Mouse (Mus musculus) heart, embryonic 16.5 days (tissue): Measurements from ENCODE around the gene Rgmb. TPM values are rescaled to one million over a fixed set of nuclear protein-coding genes. Genes with fewer than 3 reads are reported as not detected.

Source experiments
- ATAC-seq: fragments of 200-750 bp; cut with Nextera tagmentation; replicated peaks from 2 replicates; pipeline ENCODE4 v1.8.0; 2017; ENCODE audit warnings: moderate number of reproducible peaks; ENCODE audit not compliant: insufficient read depth, low FRiP score; ENCODE audit errors: extremely low read depth
- H3K27ac ChIP-seq: fragments of 300-500 bp; sonication (generic); 2 replicates; pipeline ENCODE4 v1.5.1; 2014; ENCODE audit warnings: mild to moderate bottlenecking, low read length, control low read depth, moderate library complexity
- H3K27me3 ChIP-seq: fragments of 300-500 bp; sonication (generic); 2 replicates; pipeline ENCODE4 v1.6.1; 2014; ENCODE audit warnings: low read length, mixed read lengths; ENCODE audit not compliant: control insufficient read depth, insufficient read depth
- H3K36me3 ChIP-seq: fragments of 300-500 bp; sonication (generic); 2 replicates; pipeline ENCODE4 v1.6.1; 2014; ENCODE audit not compliant: control insufficient read depth, insufficient read depth
- H3K4me1 ChIP-seq: fragments of 300-500 bp; sonication (generic); 2 replicates; pipeline ENCODE4 v1.6.1; 2014; ENCODE audit warnings: low read length, mixed read lengths; ENCODE audit not compliant: control insufficient read depth, insufficient read depth
- H3K4me2 ChIP-seq: fragments of 300-500 bp; sonication (generic); 2 replicates; pipeline ENCODE4 v1.6.1; 2014; ENCODE audit warnings: low read depth, mild to moderate bottlenecking, control low read depth, low read length
- H3K4me3 ChIP-seq: fragments of 300-500 bp; sonication (generic); 2 replicates; pipeline ENCODE4 v1.5.1; 2014; ENCODE audit warnings: mild to moderate bottlenecking, control low read depth, low read length
- H3K9ac ChIP-seq: fragments of 300-500 bp; sonication (generic); 2 replicates; pipeline ENCODE4 v1.6.1; 2014; ENCODE audit warnings: low read length, control low read depth
- H3K9me3 ChIP-seq: fragments of 300-500 bp; sonication (generic); replicated peaks from 2 replicates; pipeline ENCODE4 v1.6.1; 2016; ENCODE audit warnings: low read length; ENCODE audit not compliant: control insufficient read depth
- WGBS: fragments of 180-500 bp; shearing (Covaris S2); extraction: QIAGEN DNeasy Blood & Tissue Kit; methylation state at CpG from one replicate; pipeline ENCODE4 v1.1.7; 2014; 5-methylcytosine and 5-hydroxymethylcytosine counted together
- polyA plus RNA-seq: library from polyadenylated mRNA; unstranded; fragments of >200 nt; fragmentation: Nextera tagmentation; extraction: Ambion mirVana; gene quantifications from 2 replicates; pipeline ENCODE4 v1.2.1, GENCODE M21; 2015

The Rgmb gene
- polyA plus RNA-seq, 1 experiment from 2014 or later = 8.9 TPM

- Histone ChIP-seq H3K4me3 (no peak overlapping the region), H3K9ac (no peak overlapping the region), H3K4me2 (no peak overlapping the region), H3K36me3 (peaks cover 6% of the 10 kb centered on the region), H3K9me3 (no peaks in the 10 kb centered on the region), H3K4me1 (peaks cover 20% of the 10 kb centered on the region), H3K27ac (no peak overlapping the region), H3K27me3 (no peaks in the 10 kb centered on the region)
- no peak for ATAC-seq
- 43% methylated on average over 15 of the region's 15 CpGs for WGBS
Observed at GRCm38 (mm10) chr17:15804008-15804812, 26.6 kb downstream of the Rgmb start.

- Histone ChIP-seq H3K9me3 (no peaks in the 10 kb centered on the region), H3K27ac (no peak overlapping the region), H3K4me3 (no peak overlapping the region), H3K36me3 (no peaks in the 10 kb centered on the region), H3K9ac (no peak overlapping the region), H3K27me3 (no peaks in the 10 kb centered on the region), H3K4me1 (no peaks in the 10 kb centered on the region), H3K4me2 (no peak overlapping the region)
- 74% methylated on average over 3 of the region's 3 CpGs for WGBS
- no peak for ATAC-seq
Observed at GRCm38 (mm10) chr17:15799195-15799793, 31.5 kb downstream of the Rgmb start.

GRCm38 (mm10) chr17:15790716-15791115, 40.1 kb downstream of the Rgmb start:
- Histone ChIP-seq H3K9me3 (no peaks in the 10 kb centered on the region), H3K27me3 (no peaks in the 10 kb centered on the region), H3K9ac (no peak overlapping the region), H3K36me3 (no peaks in the 10 kb centered on the region), H3K4me2 (no peak overlapping the region), H3K4me3 (no peak overlapping the region), H3K4me1 (no peaks in the 10 kb centered on the region), H3K27ac (no peak overlapping the region)
- 76% methylated on average over 8 of the region's 8 CpGs for WGBS
- ATAC-seq = no peak

- no peaks in the 10 kb centered on the region for H3K4me1 ChIP-seq
- no peak overlapping the region for H3K4me3 ChIP-seq
- no peaks in the 10 kb centered on the region for H3K27me3 ChIP-seq
- H3K27ac ChIP-seq = no peak overlapping the region
- no peak overlapping the region for H3K9ac ChIP-seq
- H3K9me3 ChIP-seq = no peaks in the 10 kb centered on the region
- no peaks in the 10 kb centered on the region for H3K36me3 ChIP-seq
- ATAC-seq = no peak
- no peak overlapping the region for H3K4me2 ChIP-seq
- WGBS = 24% methylated on average over 3 of the region's 3 CpGs
Observed at GRCm38 (mm10) chr17:15787036-15787435, 43.8 kb downstream of the Rgmb start.

- H3K9me3 ChIP-seq = no peaks in the 10 kb centered on the region
- ATAC-seq = no peak
- H3K9ac ChIP-seq = no peak overlapping the region
- H3K4me1 ChIP-seq = no peaks in the 10 kb centered on the region
- H3K4me3 ChIP-seq = no peak overlapping the region
- no peaks in the 10 kb centered on the region for H3K27me3 ChIP-seq
- H3K4me2 ChIP-seq = no peak overlapping the region
- WGBS = 74% methylated on average over 6 of the region's 6 CpGs
- no peak overlapping the region for H3K27ac ChIP-seq
- no peaks in the 10 kb centered on the region for H3K36me3 ChIP-seq
Observed at GRCm38 (mm10) chr17:15777979-15778378, 52.9 kb downstream of the Rgmb start.

GRCm38 (mm10) chr17:15776349-15776748, 54.5 kb downstream of the Rgmb start:
- no peaks in the 10 kb centered on the region for H3K27me3 ChIP-seq
- 61% methylated on average over 5 of the region's 5 CpGs for WGBS
- H3K4me1 ChIP-seq = no peaks in the 10 kb centered on the region
- peaks cover 5% of the 10 kb centered on the region; the same call in 1 of the 2 replicates for H3K36me3 ChIP-seq
- no peak for ATAC-seq
- no peak overlapping the region for H3K9ac ChIP-seq
- no peak overlapping the region for H3K27ac ChIP-seq
- H3K4me2 ChIP-seq = no peak overlapping the region
- no peaks in the 10 kb centered on the region for H3K9me3 ChIP-seq
- H3K4me3 ChIP-seq = no peak overlapping the region

- ATAC-seq = no peak
- WGBS = 80% methylated on average over 5 of the region's 5 CpGs
- H3K27me3 ChIP-seq = no peaks in the 10 kb centered on the region
- H3K36me3 ChIP-seq = peaks cover 20% of the 10 kb centered on the region
- H3K27ac ChIP-seq = no peak overlapping the region
- H3K4me1 ChIP-seq = no peaks in the 10 kb centered on the region
- no peak overlapping the region for H3K4me2 ChIP-seq
- no peak overlapping the region for H3K9ac ChIP-seq
- no peak overlapping the region for H3K4me3 ChIP-seq
- H3K9me3 ChIP-seq = no peaks in the 10 kb centered on the region
Observed at GRCm38 (mm10) chr17:15774565-15775215, 56.1 kb downstream of the Rgmb start.

GRCm38 (mm10) chr17:15773956-15774355, 56.9 kb downstream of the Rgmb start:
- Histone ChIP-seq H3K27ac (no peak overlapping the region), H3K4me1 (no peaks in the 10 kb centered on the region), H3K27me3 (no peaks in the 10 kb centered on the region), H3K4me2 (no peak overlapping the region), H3K4me3 (no peak overlapping the region), H3K36me3 (peaks cover 24% of the 10 kb centered on the region), H3K9me3 (no peaks in the 10 kb centered on the region), H3K9ac (no peak overlapping the region)
- ATAC-seq = no peak
- 78% methylated on average over 6 of the region's 6 CpGs for WGBS
